Mouse (Mus musculus) liver, postnatal 0 days (tissue): ENCODE data around the gene Clcn7.

Experiments
- CTCF ChIP-seq: sonication (generic); IDR thresholded peaks from 2 replicates; pipeline ENCODE4 v1.5.1; 2016; ENCODE audit warnings: antibody characterized with exemption, low read depth
- EP300 ChIP-seq: IDR thresholded peaks from 2 replicates; pipeline ENCODE4 v1.6.1; 2016; ENCODE audit warnings: antibody characterized with exemption, low read depth, mild to moderate bottlenecking

GRCm38 (mm10) chr17:25110590-25110989, 22.6 kb upstream of the Clcn7 start:
- TF ChIP-seq CTCF (no peak), EP300 (no peak)
